Mouse (Mus musculus): ENCODE results near the gene Il15ra.

GRCm38 (mm10) chr2:11694104-11694503, 11.0 kb upstream of the Il15ra start:
- TF ChIP-seq CTCF (IDR thresholded peaks at IDR 0.05; ENCODE audit: control insufficient read depth, insufficient read depth, insufficient read length), result no peak
- no peak for TF ChIP-seq MYOD1 (IDR thresholded peaks at IDR 0.05; ENCODE audit: control insufficient read depth, insufficient read length, low read depth)
- TF ChIP-seq MAX (IDR thresholded peaks at IDR 0.05), result no peak
- no peak for TF ChIP-seq CEBPB (IDR thresholded peaks at IDR 0.05; ENCODE audit: low read depth)
